Mouse (Mus musculus): ENCODE measurements around the gene Alms1.
"Not testable (repeated sequence)": the region's sequence is repeated elsewhere in the genome, so short reads cannot be mapped to it uniquely, and the experiment has no call there.

The Alms1 gene

GRCm38 (mm10) chr6:85587396-85588143 lies at the start of gene Alms1:
Gene Alms1, plus strand, starts transcription at chr6:85587531.
- DNase-seq (ENCODE audit: low read depth), result peak; percentile 93

- no peak for DNase-seq (ENCODE audit: low read depth)
Observed at GRCm38 (mm10) chr6:85543351-85544175, 43.8 kb upstream of the Alms1 start.

GRCm38 (mm10) chr6:85544251-85544881 lies 43.0 kb upstream of the Alms1 start:
- DNase-seq (ENCODE audit: low read depth), result no peak

DNA sequence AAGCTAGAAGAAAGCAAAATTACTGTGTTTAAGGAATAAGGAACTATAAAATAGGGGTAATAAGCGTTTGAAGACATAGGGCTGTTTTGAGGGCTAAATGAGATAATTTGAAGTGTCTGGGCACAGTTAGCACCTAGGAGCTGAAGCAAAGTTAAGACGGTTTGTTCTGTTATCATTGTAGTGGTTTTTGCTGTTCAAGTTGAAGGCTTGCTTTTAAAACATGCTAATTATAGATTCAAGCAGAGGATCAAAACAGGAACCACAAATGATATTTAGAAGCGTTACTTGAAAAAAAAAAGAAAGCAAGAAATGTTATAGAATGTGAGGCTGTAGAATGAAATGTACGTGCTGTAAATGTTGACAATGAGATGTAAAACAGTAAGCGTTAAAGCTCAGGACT lies 39.7 kb upstream of the Alms1 start:
- DNase-seq (ENCODE audit: low read depth), result no peak

DNA sequence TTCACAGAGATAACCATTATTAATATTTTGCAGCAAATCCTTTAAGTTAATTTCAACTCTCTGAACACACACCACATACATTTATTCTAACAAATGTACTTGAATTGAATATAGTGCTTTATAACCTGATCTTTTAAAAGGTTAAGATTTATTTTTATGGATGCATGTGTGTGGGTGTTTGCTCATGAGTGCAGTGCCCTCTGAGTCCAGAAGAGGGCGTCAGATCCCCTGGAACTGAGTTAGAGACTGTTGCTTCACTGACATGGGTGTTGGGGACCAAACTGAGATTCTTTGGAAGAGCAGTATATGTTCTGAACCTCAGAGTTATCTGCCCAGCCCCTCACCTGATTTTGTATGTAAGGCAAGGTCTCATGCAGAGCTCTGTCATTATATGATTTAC lies 25.0 kb upstream of the Alms1 start:
- no peak for DNase-seq (ENCODE audit: low read depth)

DNA sequence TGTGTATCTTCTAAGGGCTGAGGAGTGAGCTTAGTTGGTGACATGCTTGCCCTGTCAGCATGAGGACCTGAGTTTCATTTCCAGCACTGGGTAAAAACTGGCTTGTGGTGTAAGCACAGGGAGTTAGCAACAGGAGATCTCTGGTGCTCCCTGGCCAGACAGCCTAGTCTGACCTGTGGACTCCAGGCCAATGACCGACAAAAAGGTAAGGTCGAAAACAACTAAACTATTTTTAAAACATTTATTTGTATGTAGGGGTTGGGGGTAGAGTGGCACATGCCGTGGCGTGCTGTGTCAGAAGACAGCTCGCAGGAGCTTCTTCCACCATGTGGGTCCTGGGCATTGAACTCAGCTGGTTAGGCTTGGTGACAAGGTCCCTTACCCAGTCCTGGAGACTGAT lies 14.5 kb upstream of the Alms1 start:
- DNase-seq (ENCODE audit: low read depth), result no peak

GRCm38 (mm10) chr6:85581688-85582087 lies 5.6 kb upstream of the Alms1 start:
- no peak for DNase-seq (ENCODE audit: low read depth)

DNA sequence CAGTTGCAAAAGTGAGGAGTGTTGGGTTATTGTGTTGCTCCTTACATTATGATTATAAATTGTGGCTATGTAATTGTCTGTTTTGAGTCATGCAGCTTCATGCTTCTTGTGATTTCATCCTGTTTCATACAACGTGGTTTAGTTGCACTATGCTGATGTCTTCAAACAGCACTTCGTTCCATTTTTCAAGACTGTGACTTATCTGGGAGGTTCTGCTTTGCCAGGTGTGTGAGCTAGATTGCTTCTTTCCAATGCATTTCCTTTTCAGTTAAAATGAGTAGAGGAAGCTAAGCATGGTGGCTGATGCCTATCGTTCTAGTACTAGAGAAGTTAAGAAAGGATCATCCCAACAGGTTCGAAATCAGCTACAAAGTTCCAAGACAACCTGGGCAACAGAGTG lies 2.7 kb upstream of the Alms1 start:
- no peak for DNase-seq (ENCODE audit: low read depth)

- no peak for DNase-seq (ENCODE audit: low read depth)
Observed at GRCm38 (mm10) chr6:85586805-85587367, 445 bp upstream of the Alms1 start.

GRCm38 (mm10) chr6:85588164-85588563 lies 833 bp downstream of the Alms1 start:
- no peak for DNase-seq (ENCODE audit: low read depth)

DNA sequence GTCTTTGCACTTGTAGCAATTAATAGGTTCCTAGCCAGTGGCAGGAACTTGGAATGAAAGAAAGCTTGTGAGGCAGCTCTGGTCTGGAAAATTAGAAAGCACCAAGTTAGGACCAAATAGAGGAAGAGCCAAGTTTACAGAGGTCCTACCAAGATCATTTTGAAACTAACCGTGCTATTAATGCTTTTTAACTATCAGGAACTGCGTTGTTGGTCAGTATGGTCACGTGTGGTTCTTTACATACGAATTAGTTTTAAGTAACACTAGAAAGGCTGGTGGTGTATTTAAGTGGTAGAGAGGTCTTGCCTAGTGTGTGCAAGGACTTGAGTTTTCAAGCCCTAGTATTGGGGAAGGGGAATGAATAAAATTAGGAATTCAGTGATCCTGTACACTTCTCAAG lies 1.2 kb downstream of the Alms1 start:
- DNase-seq (ENCODE audit: low read depth), result no peak

- DNase-seq (ENCODE audit: low read depth), result no peak
Observed at GRCm38 (mm10) chr6:85590116-85590515, 2.8 kb downstream of the Alms1 start.

GRCm38 (mm10) chr6:85599310-85599709 lies 12.0 kb downstream of the Alms1 start:
- DNase-seq (ENCODE audit: low read depth), result no peak

DNA sequence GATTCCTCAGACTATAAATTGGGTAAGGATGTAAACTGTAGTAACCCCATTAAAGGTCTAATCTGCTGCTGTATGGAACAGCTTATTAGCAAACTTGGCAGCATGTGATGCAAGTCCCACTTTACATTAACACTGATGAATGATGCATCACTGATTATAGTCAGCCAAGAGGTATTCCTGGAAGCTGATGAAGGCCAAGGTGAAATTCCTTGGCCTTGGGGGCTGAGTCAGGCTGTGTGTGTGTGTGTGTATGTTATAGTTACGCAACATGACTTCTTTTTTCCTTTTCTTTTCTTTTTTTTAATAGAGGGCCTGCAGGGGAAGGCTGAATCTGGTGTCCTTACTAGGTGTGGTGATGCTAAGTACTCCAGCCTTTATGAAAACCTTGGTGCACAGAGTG lies 23.2 kb downstream of the Alms1 start:
- DNase-seq (ENCODE audit: low read depth), result no peak

DNA sequence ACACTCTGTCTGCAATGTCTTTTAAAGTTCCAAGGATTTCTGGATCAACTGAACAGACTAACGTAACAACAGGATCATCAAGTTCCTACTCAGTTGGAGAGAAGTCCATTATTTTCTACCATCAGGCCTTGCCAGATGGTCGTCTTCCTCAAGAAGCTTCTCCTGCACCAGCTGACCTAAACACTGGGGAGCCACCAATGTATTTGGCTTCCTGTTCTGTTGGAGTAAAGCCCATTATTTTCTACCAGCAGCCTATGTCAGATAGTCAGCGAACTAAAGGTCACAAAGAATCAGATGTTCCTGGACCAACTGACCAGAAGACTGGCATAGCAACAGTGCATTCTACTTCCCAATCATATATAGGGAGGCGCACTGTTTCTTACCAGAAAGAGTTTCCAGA lies 33.5 kb downstream of the Alms1 start:
- no peak for DNase-seq (ENCODE audit: low read depth)

- DNase-seq (ENCODE audit: low read depth), result no peak
Observed at GRCm38 (mm10) chr6:85621600-85621999, 34.3 kb downstream of the Alms1 start.

DNA sequence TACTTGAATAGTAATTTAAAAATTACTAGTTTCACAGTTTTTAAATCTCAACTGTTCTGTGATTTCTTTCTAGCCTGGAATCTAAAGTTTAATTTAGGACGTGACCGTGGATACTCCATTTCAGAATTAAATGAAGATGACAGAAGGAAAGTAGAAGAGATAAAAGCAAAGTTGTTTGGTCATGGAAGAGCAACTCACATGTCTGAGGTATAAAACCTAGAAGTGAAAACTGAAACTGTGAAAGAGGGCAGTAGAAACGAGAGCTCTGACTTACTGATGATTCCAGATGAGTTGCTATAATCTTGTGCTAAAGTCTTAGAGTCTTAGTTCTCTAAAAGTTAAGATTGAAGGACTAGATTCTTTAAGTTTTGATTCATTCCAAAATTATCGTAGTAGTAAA lies 37.2 kb downstream of the Alms1 start:
- DNase-seq (ENCODE audit: low read depth), result no peak

- no peak for DNase-seq (ENCODE audit: low read depth)
Observed at GRCm38 (mm10) chr6:85633165-85633564, 45.8 kb downstream of the Alms1 start.

DNA sequence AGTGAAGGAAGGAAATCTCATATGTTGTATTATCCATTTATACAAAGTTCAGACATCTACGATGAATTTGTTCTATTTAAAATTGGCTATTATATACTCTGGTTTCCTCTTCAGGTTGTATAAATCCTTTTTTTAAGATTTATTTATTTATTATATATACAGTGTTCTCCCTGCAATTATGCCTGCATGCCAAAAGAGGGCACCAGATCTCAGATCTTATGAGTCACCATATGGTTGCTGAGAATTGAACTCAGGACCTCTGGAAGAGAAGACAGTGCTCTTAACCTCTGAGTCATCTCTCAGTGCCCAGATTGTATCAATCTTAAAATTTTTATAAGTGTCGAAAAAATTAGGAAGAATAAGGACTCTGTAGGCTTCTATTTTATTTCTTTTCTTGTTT lies 65.9 kb downstream of the Alms1 start:
- peak; percentile 35 for DNase-seq (ENCODE audit: low read depth)

- DNase-seq (ENCODE audit: low read depth), result not testable (repeated sequence)
Observed at GRCm38 (mm10) chr6:85701943-85702342, 114.6 kb downstream of the Alms1 start.

GRCm38 (mm10) chr6:85709206-85709605 lies 121.9 kb downstream of the Alms1 start:
- DNase-seq (ENCODE audit: low read depth), result not testable (repeated sequence)

DNA sequence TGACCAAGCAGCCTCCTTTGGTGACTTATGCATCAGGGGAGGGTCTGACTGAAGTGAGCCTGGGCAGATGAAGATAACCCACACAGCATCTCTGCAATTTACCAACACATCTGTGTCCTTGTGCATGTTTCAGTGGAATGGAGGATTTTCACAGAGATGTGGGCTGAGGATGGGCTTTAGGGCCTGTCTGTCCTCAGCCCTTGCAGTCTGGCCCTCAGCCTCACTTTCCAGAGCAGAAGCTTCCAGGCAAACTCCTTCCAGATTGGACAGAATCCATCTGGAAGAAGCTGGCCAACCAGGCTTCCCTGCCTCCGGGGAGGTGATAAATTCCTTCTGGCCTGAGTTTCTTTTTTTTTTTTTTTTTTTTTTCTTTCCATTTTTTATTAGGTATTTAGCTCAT lies 122.3 kb downstream of the Alms1 start:
- DNase-seq (ENCODE audit: low read depth), result not testable (repeated sequence)

DNA sequence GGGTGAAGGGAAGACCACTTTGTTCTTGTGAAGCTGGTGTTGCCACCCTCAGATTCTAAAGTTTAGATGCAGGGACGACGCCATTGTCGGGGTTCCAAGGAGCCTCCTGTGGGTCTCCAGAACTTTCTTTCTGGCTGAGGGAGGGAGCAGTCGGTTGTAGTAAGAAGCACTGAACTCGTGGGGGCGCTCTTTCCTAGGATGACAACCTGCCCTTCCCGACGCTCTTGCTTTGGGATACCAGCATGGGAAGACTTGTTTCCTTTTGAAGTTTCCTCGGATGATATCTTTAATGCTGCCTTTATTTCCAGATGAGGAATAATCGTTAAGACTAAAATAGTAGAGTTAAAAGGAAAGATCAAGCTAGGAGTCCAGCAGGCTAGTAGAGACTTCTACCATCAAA lies 125.8 kb downstream of the Alms1 start, which contains the start of gene Nat8f7:
TSS of gene Nat8f7 (minus strand) at position 101 of the 400 bp plus-strand sequence.
- DNase-seq (ENCODE audit: low read depth), result not testable (repeated sequence)

All from naive thymus-derived CD4-positive, alpha-beta T cell, adult 2 months (primary cell).